Comparison of ENCODE assay signal across 23 mouse cellular contexts in genomic region chr9:68786614-68787293, GRCm38 (mm10).
A peak's percentile ranks its signal among the peaks of the same experiment; 100 is the strongest.
DNase-seq lines count a peak whose midpoint lies in the region; ATAC-seq lines count a peak whose summit lies in the region.
"Had no signal": no experiment of that assay in that cellular context is flagged by ENCODE, and none has a peak within 500 bp of the region (broad histone marks: within the 10 kb centered on the region; RNA-seq: fewer than 3 reads in every experiment).

No protein-coding gene starts in this region.

- ATAC-seq in lung, embryonic 16.5 days (ENCODE audit: low read depth), result 0 out of 2 replicates have a peak, but pooled peaks have one; percentile 36
- no peak for ATAC-seq in kidney, embryonic 15.5 days (replicated peaks; ENCODE audit: low FRiP score)
- ATAC-seq: forebrain, embryonic 15.5 days; intestine, postnatal 0 days had no signal

- H3K4me3 ChIP-seq in lung, embryonic 16.5 days (ENCODE audit: low read length), result no peak overlapping the region
- no peak overlapping the region for H3K4me3 ChIP-seq in kidney, embryonic 15.5 days (replicated peaks)
- H3K4me3 ChIP-seq: embryonic facial prominence, embryonic 12.5 days; embryonic facial prominence, embryonic 15.5 days; erythroblast, embryonic 14.5 days; forebrain, embryonic 12.5 days; forebrain, embryonic 15.5 days; hindbrain, embryonic 12.5 days; hindbrain, embryonic 15.5 days had no signal

- H3K4me1 ChIP-seq in lung, embryonic 16.5 days (replicated peaks; ENCODE audit: control insufficient read depth, insufficient read depth, low read length), result peaks cover 18% of the 10 kb centered on the region
- H3K4me1 ChIP-seq in kidney, embryonic 15.5 days, result peaks cover 28% of the 10 kb centered on the region
- H3K4me1 ChIP-seq: forebrain, embryonic 12.5 days had no signal

- WGBS in lung, embryonic 16.5 days, result 66% methylated on average over 8 of the region's 8 CpGs
- WGBS in kidney, embryonic 15.5 days, result 81% methylated on average over 8 of the region's 8 CpGs

- no peaks in the 10 kb centered on the region for H3K36me3 ChIP-seq in lung, embryonic 16.5 days (ENCODE audit: control insufficient read depth, insufficient read depth, low read length)
- no peaks in the 10 kb centered on the region for H3K36me3 ChIP-seq in kidney, embryonic 15.5 days
- H3K36me3 ChIP-seq: embryonic facial prominence, embryonic 12.5 days; embryonic facial prominence, embryonic 15.5 days; forebrain, embryonic 12.5 days; forebrain, embryonic 15.5 days; hindbrain, embryonic 12.5 days; hindbrain, embryonic 15.5 days had no signal

- H3K27me3 ChIP-seq in lung, embryonic 16.5 days (ENCODE audit: control insufficient read depth, insufficient read depth, low read depth, low read length), result no peaks in the 10 kb centered on the region
- H3K27me3 ChIP-seq in kidney, embryonic 15.5 days, result no peaks in the 10 kb centered on the region
- H3K27me3 ChIP-seq: embryonic facial prominence, embryonic 12.5 days; embryonic facial prominence, embryonic 15.5 days; forebrain, embryonic 12.5 days; forebrain, embryonic 15.5 days; hindbrain, embryonic 12.5 days; hindbrain, embryonic 15.5 days had no signal

- DNase-seq in adrenal gland, adult (ENCODE audit: inconsistent age in 2 of 2, low spot score in 1 of 2), result peak; percentile 38 to 85
- no peak for DNase-seq in adrenal gland, postnatal 4 days (ENCODE audit: low spot score in 2 of 2)
- DNase-seq in adrenal gland, postnatal 14 days, result peak; percentile 50
- DNase-seq in adrenal gland, adult 18-20 months (ENCODE audit: low spot score in 2 of 2), result no peak
- no peak for DNase-seq in lung, postnatal 36 days
- peak; percentile 49 for DNase-seq in Muller cell, postnatal 12 days (ENCODE audit: inconsistent ontology term)
- DNase-seq: cerebellum, adult 11 months; cerebellum, adult 2 months; cerebellum, adult 9-11 months; cerebellum, postnatal 25 days; gastrocnemius, postnatal 14 days; heart, adult 11 months had no signal

- H3K9me3 ChIP-seq in lung, embryonic 16.5 days (ENCODE audit: control insufficient read depth, low read length), result no peaks in the 10 kb centered on the region
- no peaks in the 10 kb centered on the region for H3K9me3 ChIP-seq in kidney, embryonic 15.5 days (replicated peaks)
- H3K9me3 ChIP-seq: embryonic facial prominence, embryonic 12.5 days; embryonic facial prominence, embryonic 15.5 days; forebrain, embryonic 12.5 days; forebrain, embryonic 15.5 days; hindbrain, embryonic 12.5 days; hindbrain, embryonic 15.5 days had no signal

- no peak overlapping the region for H3K27ac ChIP-seq in lung, embryonic 16.5 days (ENCODE audit: low read length)
- no peak overlapping the region for H3K27ac ChIP-seq in kidney, embryonic 15.5 days
- H3K27ac ChIP-seq: embryonic facial prominence, embryonic 12.5 days; embryonic facial prominence, embryonic 15.5 days; forebrain, embryonic 12.5 days; forebrain, embryonic 15.5 days; hindbrain, embryonic 12.5 days; hindbrain, embryonic 15.5 days had no signal

- H3K9ac ChIP-seq in lung, embryonic 16.5 days (ENCODE audit: low read length), result no peak overlapping the region
- no peak overlapping the region for H3K9ac ChIP-seq in kidney, embryonic 15.5 days
- H3K9ac ChIP-seq: embryonic facial prominence, embryonic 12.5 days; embryonic facial prominence, embryonic 15.5 days; forebrain, embryonic 12.5 days; forebrain, embryonic 15.5 days; hindbrain, embryonic 12.5 days; hindbrain, embryonic 15.5 days had no signal

- no peak overlapping the region for H3K4me2 ChIP-seq in lung, embryonic 16.5 days (ENCODE audit: low read depth, low read length)
- H3K4me2 ChIP-seq in kidney, embryonic 15.5 days, result no peak overlapping the region
- H3K4me2 ChIP-seq: embryonic facial prominence, embryonic 12.5 days; embryonic facial prominence, embryonic 15.5 days; forebrain, embryonic 12.5 days; forebrain, embryonic 15.5 days; heart, embryonic 11.5 days; hindbrain, embryonic 12.5 days; hindbrain, embryonic 15.5 days had no signal

Comparison
In these comparisons a context has a peak if more than half of its experiments do, and no peak if none do; other contexts are left out.
1. DNase-seq: peak in adrenal gland, adult (2 of 2), adrenal gland, postnatal 14 days (single experiment) and Muller cell, postnatal 12 days (single experiment); none in adrenal gland, postnatal 4 days (0 of 2), adrenal gland, adult 18-20 months (0 of 2) and lung, postnatal 36 days (single experiment).